31 mouse cellular contexts compared by ENCODE assay signal in genomic region chr5:115444130-115444529, GRCm38 (mm10). TPM values are rescaled to one million over a fixed set of nuclear protein-coding genes. Genes with fewer than 3 reads are reported as not detected.
DNase-seq lines count a peak whose midpoint lies in the region; ATAC-seq and TF ChIP-seq lines count a peak whose summit lies in the region.
"Had no signal": no experiment of that assay in that cellular context is flagged by ENCODE, and none has a peak within 500 bp of the region (broad histone marks: within the 10 kb centered on the region; RNA-seq: fewer than 3 reads in every experiment).

No protein-coding gene starts in this region.

- H3K9ac ChIP-seq in midbrain, embryonic 12.5 days (replicated peaks) = no peak overlapping the region
- H3K9ac ChIP-seq in midbrain, embryonic 11.5 days (ENCODE audit: low read length) = no peak overlapping the region
- H3K9ac ChIP-seq: embryonic facial prominence, embryonic 13.5 days; forebrain, embryonic 15.5 days; heart, embryonic 12.5 days; heart, embryonic 15.5 days had no signal

- TF ChIP-seq CTCF in E14TG2a.4 (conservative IDR thresholded peaks at IDR 0.05; ENCODE audit: low read length) = no peak

- peaks cover 99% of the 10 kb centered on the region for H3K36me3 ChIP-seq in midbrain, embryonic 12.5 days
- peaks cover 83% of the 10 kb centered on the region for H3K36me3 ChIP-seq in midbrain, embryonic 11.5 days (ENCODE audit: control insufficient read depth, insufficient read depth, low read length)
- H3K36me3 ChIP-seq in E14TG2a.4 (ENCODE audit: insufficient read depth, low read length) = peaks cover 33% of the 10 kb centered on the region

- no peak overlapping the region for H3K4me3 ChIP-seq in midbrain, embryonic 12.5 days
- H3K4me3 ChIP-seq in midbrain, embryonic 11.5 days (ENCODE audit: low read depth, low read length) = no peak overlapping the region
- H3K4me3 ChIP-seq in E14TG2a.4 (replicated peaks; ENCODE audit: low read length) = peak overlapping the region; percentile 56
- H3K4me3 ChIP-seq: embryonic facial prominence, embryonic 10.5 days; embryonic facial prominence, embryonic 13.5 days; erythroblast, embryonic 14.5 days; forebrain, embryonic 12.5 days; forebrain, embryonic 15.5 days; heart, embryonic 12.5 days; heart, embryonic 15.5 days; hindbrain, embryonic 10.5 days; hindbrain, embryonic 13.5 days had no signal

- no peak for DNase-seq in midbrain, embryonic 11.5 days (ENCODE audit: low spot score, missing footprints)
- DNase-seq in ES-CJ7 (ENCODE audit: low read depth, low spot score) = peak; percentile 94
- DNase-seq in WW6 (ENCODE audit: low read depth, low spot score) = peak; percentile 53
- no peak for DNase-seq in thymus, adult 18-20 months
- DNase-seq: adrenal gland, adult 2 months; adrenal gland, postnatal 14 days; B cell, adult 2 months; cerebellum, adult 11 months; cerebellum, adult 2 months; cerebellum, adult 9-11 months; cerebellum, postnatal 36 days; embryo, embryonic 11 days; gastrocnemius, postnatal 25 days; heart, adult 18-20 months; heart, postnatal 10 days; heart, postnatal 36 days had no signal

- H3K9me3 ChIP-seq in midbrain, embryonic 12.5 days = no peaks in the 10 kb centered on the region
- H3K9me3 ChIP-seq in midbrain, embryonic 11.5 days (ENCODE audit: control insufficient read depth, low read length) = no peaks in the 10 kb centered on the region
- no peaks in the 10 kb centered on the region for H3K9me3 ChIP-seq in E14TG2a.4 (ENCODE audit: low read length)
- H3K9me3 ChIP-seq: embryonic facial prominence, embryonic 10.5 days; embryonic facial prominence, embryonic 13.5 days; forebrain, embryonic 12.5 days; forebrain, embryonic 15.5 days; heart, embryonic 12.5 days; heart, embryonic 15.5 days; hindbrain, embryonic 10.5 days; hindbrain, embryonic 13.5 days had no signal

- no peaks in the 10 kb centered on the region for H3K27me3 ChIP-seq in midbrain, embryonic 12.5 days
- H3K27me3 ChIP-seq in midbrain, embryonic 11.5 days (ENCODE audit: control insufficient read depth, insufficient read depth, low read length) = no peaks in the 10 kb centered on the region
- H3K27me3 ChIP-seq in E14TG2a.4 (ENCODE audit: insufficient read depth, low read length) = peaks cover 3% of the 10 kb centered on the region; the same call in 1 of the 2 replicates
- H3K27me3 ChIP-seq: CH12.LX; embryonic facial prominence, embryonic 13.5 days; forebrain, embryonic 12.5 days; forebrain, embryonic 15.5 days; heart, embryonic 12.5 days; heart, embryonic 15.5 days; hindbrain, embryonic 13.5 days had no signal

- no peak for ATAC-seq in midbrain, embryonic 12.5 days (ENCODE audit: low FRiP score, low read depth)
- ATAC-seq in midbrain, embryonic 11.5 days (ENCODE audit: low FRiP score) = no peak
- ATAC-seq in inflammation-experienced regulatory T-cells, adult 6 months = no peak
- ATAC-seq: forebrain, embryonic 15.5 days; hindbrain, embryonic 16.5 days had no signal

- H3K27ac ChIP-seq in midbrain, embryonic 12.5 days (replicated peaks) = 0 out of 2 replicates have a peak overlapping the region, but pooled peaks have one; percentile 30
- no peak overlapping the region for H3K27ac ChIP-seq in midbrain, embryonic 11.5 days (ENCODE audit: low read depth, low read length)
- H3K27ac ChIP-seq: embryonic facial prominence, embryonic 10.5 days; embryonic facial prominence, embryonic 13.5 days; forebrain, embryonic 12.5 days; forebrain, embryonic 15.5 days; heart, embryonic 15.5 days; hindbrain, embryonic 10.5 days had no signal

- 76% methylated on average over 11 of the region's 11 CpGs for WGBS in midbrain, embryonic 12.5 days
- WGBS in midbrain, embryonic 11.5 days = 78% methylated on average over 11 of the region's 11 CpGs

- H3K4me2 ChIP-seq in midbrain, embryonic 12.5 days (replicated peaks) = no peak overlapping the region
- H3K4me2 ChIP-seq in midbrain, embryonic 11.5 days = no peak overlapping the region
- H3K4me2 ChIP-seq: embryonic facial prominence, embryonic 13.5 days; forebrain, embryonic 12.5 days; forebrain, embryonic 15.5 days; heart, embryonic 12.5 days; heart, embryonic 15.5 days; hindbrain, embryonic 13.5 days had no signal

- peaks cover 23% of the 10 kb centered on the region for H3K4me1 ChIP-seq in midbrain, embryonic 12.5 days
- peaks cover 16% of the 10 kb centered on the region for H3K4me1 ChIP-seq in midbrain, embryonic 11.5 days (ENCODE audit: control insufficient read depth, insufficient read depth, low read length)
- H3K4me1 ChIP-seq in E14TG2a.4 (replicated peaks; ENCODE audit: low read depth, low read length) = peaks cover 80% of the 10 kb centered on the region
- H3K4me1 ChIP-seq: heart, embryonic 12.5 days had no signal

RNA-seq across cellular contexts. Expression of gene Msi1, which starts 14.7 kb away (rescaled TPM):
- polyA plus RNA-seq in midbrain, embryonic 12.5 days (2016; fragmentation: Nextera tagmentation; extraction: Ambion mirVana) = 211 and 227 TPM in 2 replicates
- 199 and 227 TPM in 2 replicates for polyA plus RNA-seq in midbrain, embryonic 11.5 days (2014; fragmentation: Nextera tagmentation; extraction: Ambion mirVana)
- polyA plus RNA-seq in inflammation-experienced regulatory T-cells, adult 6 months (2017; shearing (Covaris generic)) = not detected

RNA-seq across cellular contexts. Expression of gene Pla2g1b, which starts 21.9 kb away (rescaled TPM):
- not detected in 2 replicates for polyA plus RNA-seq in midbrain, embryonic 12.5 days (2016; fragmentation: Nextera tagmentation; extraction: Ambion mirVana)
- not detected in 2 replicates for polyA plus RNA-seq in midbrain, embryonic 11.5 days (2014; fragmentation: Nextera tagmentation; extraction: Ambion mirVana)
- polyA plus RNA-seq in inflammation-experienced regulatory T-cells, adult 6 months (2017; shearing (Covaris generic)) = not detected
- polyA plus RNA-seq: adrenal gland, adult 2 months; cerebellum, adult 2 months; cortical plate, adult 2 months; embryonic facial prominence, embryonic 10.5 days; embryonic facial prominence, embryonic 13.5 days; erythroblast, embryonic 14.5 days; forebrain, embryonic 12.5 days; forebrain, embryonic 15.5 days; hindbrain, embryonic 13.5 days; hindbrain, embryonic 16.5 days had no signal

RNA-seq across cellular contexts. Expression of gene Sirt4, which starts 40.4 kb away (rescaled TPM):
- polyA plus RNA-seq in midbrain, embryonic 12.5 days (2016; fragmentation: Nextera tagmentation; extraction: Ambion mirVana) = 24.2 and 26.2 TPM in 2 replicates
- polyA plus RNA-seq in midbrain, embryonic 11.5 days (2014; fragmentation: Nextera tagmentation; extraction: Ambion mirVana) = 16.2 and 18.9 TPM in 2 replicates
- 10 to 100 TPM; 12.0 to 18.5 (median 14.8) TPM for polyA plus RNA-seq in inflammation-experienced regulatory T-cells, adult 6 months (2017; shearing (Covaris generic))

Comparison
In these comparisons a context has a peak if more than half of its experiments do, and no peak if none do; other contexts are left out.
1. DNase-seq: peak in ES-CJ7 (single experiment) and WW6 (single experiment); none in midbrain, embryonic 11.5 days (single experiment) and thymus, adult 18-20 months (0 of 2).
2. RNA of gene Msi1, which starts 14.7 kb away (polyA plus RNA-seq): 199 to 227 TPM in midbrain, embryonic 11.5 days and 211 to 227 TPM in midbrain, embryonic 12.5 days; not detected in inflammation-experienced regulatory T-cells, adult 6 months; every median in the first group is over 100 times any median in the second.